Mouse (Mus musculus) regulatory T cell (primary cell): ENCODE measurements around the gene Brms1.
"Not testable (repeated sequence)": the region's sequence is repeated elsewhere in the genome, so short reads cannot be mapped to it uniquely, and the experiment has no call there.

Experiments
- in situ Hi-C: fragments of 300-600 bp; cut with MboI, MseI; formaldehyde crosslinking; loops from one replicate; pipeline ENCODE4 v1.15.1; 2025; ENCODE audit warnings: high pct_unique_total_duplicates

Brms1 gene

GRCm38 (mm10) chr19:5062446-5062845 lies 21.3 kb downstream of the Brms1 start:
- in situ Hi-C loops, result no loop called here

GRCm38 (mm10) chr19:5065104-5065503 lies 23.9 kb downstream of the Brms1 start:
- in situ Hi-C loops, result no loop called here

- in situ Hi-C loops, result no loop called here
These were observed 26.1 kb downstream of the Brms1 start for GRCm38 (mm10) chr19:5067040-5067799.

- in situ Hi-C loops, result no loop called here
These were observed 26.9 kb downstream of the Brms1 start, which contains the start of gene Cd248 for GRCm38 (mm10) chr19:5067867-5068569. TSS of gene Cd248 (plus strand) at chr19:5068078.

GRCm38 (mm10) chr19:5068570-5069234 lies 27.5 kb downstream of the Brms1 start:
- in situ Hi-C loops, result no loop called here

- in situ Hi-C loops, result no loop called here
These were observed 28.3 kb downstream of the Brms1 start for GRCm38 (mm10) chr19:5069486-5069885.

GRCm38 (mm10) chr19:5069978-5070377 lies 28.8 kb downstream of the Brms1 start:
- in situ Hi-C loops, result no loop called here

- in situ Hi-C loops, result no loop called here
These were observed 29.9 kb downstream of the Brms1 start for GRCm38 (mm10) chr19:5071077-5071476.

- in situ Hi-C loops, result no loop called here
These were observed 30.6 kb downstream of the Brms1 start for GRCm38 (mm10) chr19:5071545-5072369.

- in situ Hi-C loops, result no loop called here
These were observed 31.4 kb downstream of the Brms1 start for GRCm38 (mm10) chr19:5072389-5073019.

GRCm38 (mm10) chr19:5073028-5073427 lies 31.9 kb downstream of the Brms1 start:
- in situ Hi-C loops, result no loop called here

GRCm38 (mm10) chr19:5073518-5073917 lies 32.4 kb downstream of the Brms1 start:
- in situ Hi-C loops, result no loop called here

- in situ Hi-C loops, result loop anchor here (5.0 kb wide), 1 partner anchor 52 kb away; no protein-coding TSS in a partner anchor
These were observed 38.1 kb downstream of the Brms1 start for GRCm38 (mm10) chr19:5079279-5079678.

- in situ Hi-C loops, result no loop called here
These were observed 40.9 kb downstream of the Brms1 start for GRCm38 (mm10) chr19:5082005-5082404.

- in situ Hi-C loops, result no loop called here
These were observed 41.4 kb downstream of the Brms1 start for GRCm38 (mm10) chr19:5082596-5082995.

GRCm38 (mm10) chr19:5083961-5084833 lies 43.0 kb downstream of the Brms1 start:
- in situ Hi-C loops, result no loop called here

GRCm38 (mm10) chr19:5084834-5085144 lies 43.6 kb downstream of the Brms1 start:
- in situ Hi-C loops, result no loop called here

- in situ Hi-C loops, result no loop called here
These were observed 44.1 kb downstream of the Brms1 start, which contains the start of gene Tmem151a for GRCm38 (mm10) chr19:5085145-5085863. TSS of gene Tmem151a (minus strand) at chr19:5085531.

- in situ Hi-C loops, result not testable (repeated sequence)
These were observed 45.4 kb downstream of the Brms1 start for GRCm38 (mm10) chr19:5086533-5086932.
